Mouse (Mus musculus) kidney, adult 2 months (tissue): ENCODE results near the gene Mgarp.

ENCODE experiments used
- CTCF ChIP-seq: fragments of 200-500 bp; conservative IDR thresholded peaks from 2 replicates; pipeline ENCODE4 v1.5.1; 2011; ENCODE audit warnings: low read depth, mild to moderate bottlenecking, control low read depth, low read length, moderate library complexity, mixed read lengths; ENCODE audit not compliant: insufficient read depth, insufficient read length
- POLR2A ChIP-seq: fragments of 200-500 bp; IDR thresholded peaks from one replicate; pipeline ENCODE4 v1.6.1; 2011; ENCODE audit warnings: low read depth, low read length, control low read depth

DNA sequence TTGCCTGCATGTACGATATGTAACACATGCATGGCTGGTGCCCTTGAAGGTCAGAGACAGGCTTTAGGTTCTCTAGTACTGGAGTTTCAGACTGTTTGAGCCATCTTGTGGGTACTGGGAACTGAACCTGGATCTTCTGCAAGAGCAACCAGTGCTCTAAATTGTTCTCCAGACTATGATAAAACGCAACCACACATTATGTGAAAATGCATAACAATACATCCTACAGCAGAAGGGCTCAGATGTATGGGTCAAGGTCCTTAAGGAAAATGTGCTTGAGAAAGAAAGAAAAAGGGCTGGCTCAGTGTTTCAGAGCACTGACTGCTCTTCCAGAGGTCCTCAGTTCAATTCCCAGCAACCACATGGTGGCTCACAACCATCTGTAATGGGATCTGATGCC is 2.9 kb downstream of the Mgarp start:
- TF ChIP-seq POLR2A: no peak
- no peak for TF ChIP-seq CTCF
